Mouse (Mus musculus) left cerebral cortex, postnatal 25 days (tissue): ENCODE results near the gene Lce3e. TPM values are rescaled to one million over a fixed set of nuclear protein-coding genes. Genes with fewer than 3 reads are reported as not detected.
A peak's percentile ranks its signal among the peaks of the same experiment; 100 is the strongest.

Experiments
- DNase-seq, 2 experiments: peaks; one replicate each; pipeline ENCODE4 v3.0.0; 2022; ENCODE audit warnings: low spot score in 2 of 2, mixed read lengths in 1 of 2
- intact Hi-C: fragments of 180-260 bp; cut with DNase I; formaldehyde crosslinking; loops from one replicate; pipeline ENCODE4 v1.15.1; 2025
- total RNA-seq, 2 experiments: library from RNA; stranded (reverse); gene quantifications; 2 replicates each; pipeline ENCODE4 v1.2.3; 2021

Lce3e gene
- not detected for total RNA-seq

GRCm38 (mm10) chr3:92966761-92967160, at the start of gene Lce3e:
Gene Lce3e, plus strand, starts transcription at chr3:92967061.
- intact Hi-C loops = no loop called here
- no peak for DNase-seq

- peak; percentile 15 to 24 for DNase-seq
- intact Hi-C loops = no loop called here
Observed at GRCm38 (mm10) chr3:92920364-92920763, 46.5 kb upstream of the Lce3e start.

DNA sequence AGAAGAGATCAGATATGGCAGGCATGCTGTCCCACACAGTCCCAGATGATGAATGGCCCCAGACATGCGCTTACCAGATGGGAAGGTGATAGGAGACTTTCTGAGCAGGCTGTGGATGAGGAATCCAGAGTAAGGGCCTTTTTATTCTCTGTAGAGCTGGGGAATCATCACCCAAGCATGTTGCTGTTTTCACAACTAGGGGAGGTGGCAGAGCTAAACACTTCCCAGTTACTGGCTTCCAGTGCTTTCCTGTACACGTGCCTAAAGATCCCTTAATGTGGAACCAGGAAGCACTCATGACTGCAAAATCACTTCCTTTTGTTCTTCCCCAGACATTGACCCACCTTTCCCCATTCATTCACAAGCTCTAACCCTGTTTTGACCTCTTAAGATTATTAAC, 40.7 kb upstream of the Lce3e start, which contains the start of gene Lce3a:
Gene Lce3a, minus strand, starts transcription at position 101 of the 400 bp plus-strand sequence.
- DNase-seq = no peak
- intact Hi-C loops = no loop called here

DNA sequence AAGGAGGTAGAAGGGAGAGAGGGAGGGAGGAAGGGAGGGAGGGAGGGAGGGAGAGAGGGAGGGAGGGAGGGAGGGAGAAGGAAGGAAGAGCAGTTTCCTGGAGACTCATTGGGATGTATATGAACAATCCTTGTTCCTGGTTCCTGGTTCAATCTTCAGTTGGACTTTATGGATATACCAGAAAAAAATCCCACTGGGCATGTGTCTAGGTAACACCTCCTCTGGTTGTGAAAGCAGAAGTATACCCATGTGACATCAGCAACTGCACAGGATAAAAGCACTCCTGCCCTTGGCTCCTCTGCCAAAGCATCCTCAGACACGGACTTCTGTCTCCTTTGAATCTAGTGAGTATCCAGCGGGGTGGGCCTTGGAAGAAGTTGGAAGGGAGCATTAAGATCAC, 34.2 kb upstream of the Lce3e start, which contains the start of gene Lce3b:
Gene Lce3b, plus strand, starts transcription at position 301 of the 400 bp plus-strand sequence.
- intact Hi-C loops = no loop called here
- DNase-seq = no peak

GRCm38 (mm10) chr3:92944186-92944585, 22.7 kb upstream of the Lce3e start, which contains the start of gene Lce3c:
Gene Lce3c, plus strand, starts transcription at chr3:92944486.
- intact Hi-C loops = no loop called here
- DNase-seq = no peak

DNA sequence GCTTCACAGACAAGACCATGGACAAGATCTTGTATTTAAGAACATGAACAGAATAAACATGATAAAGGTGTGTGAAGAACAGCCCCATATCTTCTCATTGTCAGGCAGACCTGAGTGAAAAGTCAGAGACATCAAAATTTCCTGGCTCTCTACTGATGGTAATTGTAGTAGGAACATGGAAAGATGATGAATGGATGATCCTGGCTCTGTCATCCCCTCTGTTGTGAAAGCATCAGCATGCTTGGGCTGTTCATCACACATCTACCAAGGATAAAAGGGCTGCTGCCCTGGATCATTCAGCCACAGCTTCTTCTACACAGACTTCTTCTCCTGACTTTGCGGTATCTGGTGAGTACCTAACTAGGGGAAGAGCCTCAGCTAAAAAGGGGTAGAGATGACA, 9.8 kb upstream of the Lce3e start, which contains the start of gene Lce3d:
Gene Lce3d, plus strand, starts transcription at position 301 of the 400 bp plus-strand sequence.
- DNase-seq = no peak
- intact Hi-C loops = no loop called here

DNA sequence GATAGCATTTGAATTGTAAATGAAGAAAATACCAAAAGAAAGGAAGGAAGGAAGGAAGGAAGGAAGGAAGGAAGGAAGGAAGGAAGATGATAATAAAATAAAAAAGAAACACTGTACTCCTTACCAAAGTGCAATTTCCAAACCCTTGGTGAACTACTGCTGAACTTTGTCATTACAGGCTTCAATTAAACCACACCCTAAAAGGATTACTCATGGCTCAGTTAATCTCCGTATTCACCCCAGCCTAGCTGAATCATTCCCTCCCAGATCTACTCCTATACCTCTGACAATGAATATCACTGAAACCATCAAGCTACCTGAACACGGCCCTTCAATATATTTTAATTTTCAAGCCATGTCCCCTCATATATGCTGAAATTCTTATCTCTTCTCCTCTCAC, 11.6 kb downstream of the Lce3e start:
- no peak for DNase-seq
- intact Hi-C loops = no loop called here

DNA sequence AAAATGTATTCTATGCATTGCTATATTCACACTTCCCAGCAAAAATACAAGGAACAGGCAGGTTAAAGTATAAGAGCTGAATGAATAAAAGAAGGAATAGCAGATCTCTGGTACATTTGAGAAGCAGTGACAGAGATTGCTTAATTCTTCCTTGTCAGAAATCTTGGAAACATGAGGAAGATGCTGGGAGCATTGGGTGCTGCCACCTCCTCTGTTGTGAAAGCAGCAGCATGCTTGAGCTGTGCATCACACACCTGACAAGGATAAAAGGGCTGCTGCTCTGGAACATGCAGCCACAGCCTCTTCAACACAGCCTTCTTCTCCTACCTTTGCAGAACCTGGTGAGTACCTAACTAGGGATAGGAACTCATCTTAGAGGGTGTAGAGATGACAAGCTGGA, 25.1 kb downstream of the Lce3e start, which contains the start of gene Lce3f:
Gene Lce3f, plus strand, starts transcription at position 301 of the 400 bp plus-strand sequence.
- no peak for DNase-seq
- intact Hi-C loops = no loop called here

DNA sequence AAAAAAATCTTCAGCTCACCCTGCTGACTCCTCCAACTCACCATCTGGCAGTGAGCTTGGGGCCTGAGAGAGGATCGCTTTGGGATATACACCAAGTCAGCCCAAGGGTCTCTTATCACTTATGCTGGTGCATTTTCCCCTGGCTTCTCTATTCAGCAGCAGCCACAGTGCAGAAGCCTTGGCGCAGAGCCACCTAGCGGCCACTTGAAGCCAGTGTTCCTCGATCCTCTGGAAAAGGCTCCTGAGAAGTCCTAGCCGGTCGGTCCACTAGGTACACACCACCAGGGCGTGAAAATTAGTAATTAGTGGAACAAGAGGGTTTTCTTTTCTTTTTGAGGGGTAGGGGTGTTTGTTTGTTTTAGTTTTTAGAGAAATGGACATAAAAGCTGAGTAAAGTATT, 31.8 kb downstream of the Lce3e start:
- intact Hi-C loops = no loop called here
- DNase-seq = peak; percentile 72 to 84

- intact Hi-C loops = no loop called here
- no peak for DNase-seq
Observed at GRCm38 (mm10) chr3:93000621-93001020, 33.8 kb downstream of the Lce3e start.

GRCm38 (mm10) chr3:93002843-93003242, 36.0 kb downstream of the Lce3e start:
- DNase-seq = no peak
- intact Hi-C loops = no loop called here

DNA sequence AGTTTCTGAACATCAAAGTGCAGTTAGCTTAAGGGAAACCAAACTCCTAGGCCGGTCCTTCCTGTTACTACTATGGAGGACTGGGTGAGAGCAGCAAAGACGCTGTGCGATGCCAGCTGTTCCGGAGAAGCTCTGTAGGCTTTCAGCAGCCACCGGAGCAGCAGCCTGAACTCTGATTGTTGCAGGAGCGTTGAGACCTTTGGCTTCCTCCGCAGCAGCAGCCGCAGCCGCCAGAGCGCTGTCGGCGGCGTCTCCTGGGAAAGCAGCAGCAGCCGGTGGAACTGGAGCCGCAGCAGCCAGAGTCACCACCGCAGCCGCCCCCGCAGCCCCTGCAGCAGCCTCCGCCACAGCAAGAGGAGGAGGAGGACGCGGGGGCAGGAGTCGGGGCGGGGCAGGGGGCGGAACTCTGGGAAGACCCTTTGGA, 47.5 kb downstream of the Lce3e start:
- DNase-seq = peak; percentile 54 to 62
- intact Hi-C loops = no loop called here

DNA sequence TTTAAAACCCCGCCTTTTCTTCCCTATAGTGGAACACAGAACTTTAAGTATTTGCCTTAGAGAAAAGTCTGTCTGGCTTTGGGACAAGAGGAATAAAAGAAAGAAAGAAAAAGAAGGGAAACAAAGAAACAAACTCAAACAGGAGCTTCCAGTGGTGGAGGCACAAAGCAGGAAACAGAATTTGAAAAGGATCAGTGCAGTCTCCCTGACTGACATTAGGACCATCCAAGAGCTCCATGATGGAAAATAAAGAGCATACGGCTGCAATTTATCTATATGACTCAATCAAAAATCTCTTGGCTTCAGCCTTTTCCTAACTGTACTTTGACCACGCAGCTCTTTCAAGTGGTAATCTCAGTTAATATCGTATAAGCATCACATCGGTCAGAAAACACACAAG, 48.0 kb downstream of the Lce3e start:
- intact Hi-C loops = no loop called here
- DNase-seq = no peak

DNA sequence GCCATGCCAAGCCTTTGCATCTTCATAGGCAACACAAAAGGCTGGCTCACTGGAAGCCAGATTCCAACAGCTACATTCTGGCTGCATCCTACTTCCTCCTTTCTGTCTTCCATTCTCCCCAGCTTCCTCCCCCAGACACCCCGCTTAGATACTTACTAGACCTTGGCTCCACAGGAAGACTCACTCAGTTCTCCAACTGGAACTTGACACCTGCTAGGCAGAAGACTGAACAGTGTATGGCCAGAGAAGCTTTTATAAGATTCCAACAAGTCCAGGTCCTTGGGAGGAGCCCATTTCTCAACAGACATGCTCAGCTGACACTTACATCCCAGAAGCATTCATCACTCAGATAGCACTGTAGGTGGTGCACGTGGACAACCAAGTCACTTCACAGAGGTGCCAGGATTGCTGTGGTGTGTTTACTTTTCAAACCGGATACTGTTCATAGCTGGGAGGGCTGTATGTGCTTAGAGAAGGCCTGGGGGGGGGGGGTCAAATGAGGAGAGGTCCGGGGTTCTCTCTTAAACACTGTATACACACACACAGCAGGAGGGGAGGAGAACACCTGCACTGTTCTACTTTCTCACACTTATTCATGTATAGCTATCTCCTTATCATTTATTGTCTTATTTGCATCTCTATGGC, 48.7 kb downstream of the Lce3e start, which contains the start of gene Crct1:
Gene Crct1, minus strand, starts transcription at position 228 of the 645 bp plus-strand sequence.
- intact Hi-C loops = no loop called here
- DNase-seq = no peak

Other genes starting within 250 kb of the Lce3e start
- not detected for gene Lce1f, start 246.7 kb upstream of the Lce3e start, total RNA-seq
- gene Gm38119, start 228.0 kb upstream of the Lce3e start, total RNA-seq = not detected
- gene Lce1g, start 214.7 kb upstream of the Lce3e start, total RNA-seq = not detected
- gene Lce1h, start 202.0 kb upstream of the Lce3e start, total RNA-seq = not detected
- not detected for gene Lce1i, start 188.2 kb upstream of the Lce3e start, total RNA-seq
- not detected for gene Lce1j, start 176.5 kb upstream of the Lce3e start, total RNA-seq
- gene Lce1k, start 159.2 kb upstream of the Lce3e start, total RNA-seq = not detected
- not detected for gene Kprp, start 139.8 kb upstream of the Lce3e start, total RNA-seq
- gene Lce1l, start 115.8 kb upstream of the Lce3e start, total RNA-seq = not detected
- gene 2310050C09Rik, start 96.8 kb upstream of the Lce3e start, total RNA-seq = not detected
- gene Lce3a, start 40.8 kb upstream of the Lce3e start, total RNA-seq = not detected
- gene Lce3b, start 34.1 kb upstream of the Lce3e start, total RNA-seq = not detected
- gene Lce3c, start 22.6 kb upstream of the Lce3e start, total RNA-seq = not detected
- gene Lce3d, start 9.7 kb upstream of the Lce3e start, total RNA-seq = not detected
- gene Lce3f, start 25.2 kb downstream of the Lce3e start, total RNA-seq = not detected
- under 1 TPM in 1 of 2 experiments, not detected in 1; 0.60 TPM for gene Crct1, start 48.6 kb downstream of the Lce3e start, total RNA-seq
- not detected for gene Lce1m, start 52.0 kb downstream of the Lce3e start, total RNA-seq
- not detected for gene Gm4858, start 101.8 kb downstream of the Lce3e start, total RNA-seq
- not detected for gene Crnn, start 177.7 kb downstream of the Lce3e start, total RNA-seq
- not detected for gene Flg2, start 230.2 kb downstream of the Lce3e start, total RNA-seq